Mouse (Mus musculus) stomach, postnatal 0 days (tissue): Measurements from ENCODE around the gene Wdr82. TPM values are rescaled to one million over a fixed set of nuclear protein-coding genes. Genes with fewer than 3 reads are reported as not detected.

Experiments used
- ATAC-seq: fragments of 200-750 bp; cut with Nextera tagmentation; 2 replicates; pipeline ENCODE4 v1.8.0; 2017; ENCODE audit not compliant: low FRiP score, low TSS enrichment
- DNase-seq: peaks from one replicate; pipeline ENCODE4 v3.0.0-alpha.2; 2016; ENCODE audit warnings: low spot score
- H3K27ac ChIP-seq: fragments of 300-500 bp; sonication (generic); replicated peaks from 2 replicates; pipeline ENCODE4 v1.5.1; 2014; ENCODE audit warnings: mild to moderate bottlenecking, control low read depth
- H3K27me3 ChIP-seq: fragments of 300-500 bp; sonication (generic); 2 replicates; pipeline ENCODE4 v1.6.1; 2014; ENCODE audit warnings: low read length; ENCODE audit not compliant: control insufficient read depth, insufficient read depth
- H3K36me3 ChIP-seq: fragments of 300-500 bp; sonication (generic); 2 replicates; pipeline ENCODE4 v1.6.1; 2014; ENCODE audit warnings: low read length, mixed read lengths; ENCODE audit not compliant: control insufficient read depth, insufficient read depth
- H3K4me1 ChIP-seq: fragments of 300-500 bp; sonication (generic); replicated peaks from 2 replicates; pipeline ENCODE4 v1.6.1; 2014; ENCODE audit warnings: antibody characterized with exemption; ENCODE audit not compliant: control insufficient read depth, insufficient read depth
- H3K4me2 ChIP-seq: fragments of 300-500 bp; sonication (generic); replicated peaks from 2 replicates; pipeline ENCODE4 v1.6.1; 2014; ENCODE audit warnings: low read depth, mild to moderate bottlenecking, control low read depth, moderate library complexity
- H3K4me3 ChIP-seq: fragments of 300-500 bp; sonication (generic); 2 replicates; pipeline ENCODE4 v1.5.1; 2014; ENCODE audit warnings: low read depth, low read length, control low read depth
- H3K9ac ChIP-seq: fragments of 300-500 bp; sonication (generic); 2 replicates; pipeline ENCODE4 v1.6.1; 2014; ENCODE audit warnings: mild to moderate bottlenecking, low read length, control low read depth, mixed read lengths
- H3K9me3 ChIP-seq: fragments of 300-500 bp; sonication (generic); 2 replicates; pipeline ENCODE4 v1.6.1; 2016; ENCODE audit warnings: low read length; ENCODE audit not compliant: control insufficient read depth
- CTCF ChIP-seq: IDR thresholded peaks from 2 replicates; pipeline ENCODE4 v1.5.1; 2016; ENCODE audit warnings: antibody characterized with exemption, low read depth, mild to moderate bottlenecking, moderate library complexity
- EP300 ChIP-seq: optimal IDR thresholded peaks from 2 replicates; pipeline ENCODE3; 2016; ENCODE audit warnings: antibody characterized with exemption
- WGBS: fragments of 180-500 bp; shearing (Covaris S2); extraction: QIAGEN DNeasy Blood & Tissue Kit; methylation state at CpG from one replicate; pipeline ENCODE4 v1.1.7; 2014; 5-methylcytosine and 5-hydroxymethylcytosine counted together
- polyA plus RNA-seq: library from polyadenylated mRNA; unstranded; fragments of >200 nt; fragmentation: Nextera tagmentation; extraction: Ambion mirVana; gene quantifications from 2 replicates; pipeline ENCODE4 v1.2.1, GENCODE M21; 2015

The Wdr82 gene
- polyA plus RNA-seq, 1 experiment from 2014 or later: 10.3 TPM

DNA sequence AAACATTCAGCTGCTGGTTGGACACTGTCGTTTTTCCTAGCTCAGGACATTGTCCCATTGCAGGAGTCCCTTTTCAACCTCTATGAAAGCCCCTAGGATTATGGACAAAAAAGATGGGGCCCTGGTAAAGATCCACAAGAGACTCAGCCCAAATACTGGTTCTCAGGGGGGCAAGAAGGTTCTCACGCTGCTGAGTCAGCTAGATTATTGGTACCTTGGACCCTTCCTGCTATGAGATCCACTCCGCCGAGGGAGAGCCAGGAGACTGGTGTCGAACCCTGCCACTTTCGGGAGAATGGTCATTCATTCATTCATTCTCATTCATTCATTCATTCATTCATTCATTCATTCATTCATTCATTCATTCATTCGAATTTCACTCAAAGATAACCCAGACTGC, 46.2 kb downstream of the Wdr82 start:
- Histone ChIP-seq H3K9me3 (no peaks in the 10 kb centered on the region), H3K27ac (no peak overlapping the region), H3K4me3 (no peak overlapping the region), H3K36me3 (peaks cover 16% of the 10 kb centered on the region), H3K4me1 (no peaks in the 10 kb centered on the region), H3K4me2 (no peak overlapping the region), H3K27me3 (no peaks in the 10 kb centered on the region), H3K9ac (no peak overlapping the region)
- TF ChIP-seq EP300 (no peak), CTCF (no peak)
- ATAC-seq (no peak), DNase-seq (no peak)
- WGBS: 86% methylated on average over 7 of the region's 7 CpGs

DNA sequence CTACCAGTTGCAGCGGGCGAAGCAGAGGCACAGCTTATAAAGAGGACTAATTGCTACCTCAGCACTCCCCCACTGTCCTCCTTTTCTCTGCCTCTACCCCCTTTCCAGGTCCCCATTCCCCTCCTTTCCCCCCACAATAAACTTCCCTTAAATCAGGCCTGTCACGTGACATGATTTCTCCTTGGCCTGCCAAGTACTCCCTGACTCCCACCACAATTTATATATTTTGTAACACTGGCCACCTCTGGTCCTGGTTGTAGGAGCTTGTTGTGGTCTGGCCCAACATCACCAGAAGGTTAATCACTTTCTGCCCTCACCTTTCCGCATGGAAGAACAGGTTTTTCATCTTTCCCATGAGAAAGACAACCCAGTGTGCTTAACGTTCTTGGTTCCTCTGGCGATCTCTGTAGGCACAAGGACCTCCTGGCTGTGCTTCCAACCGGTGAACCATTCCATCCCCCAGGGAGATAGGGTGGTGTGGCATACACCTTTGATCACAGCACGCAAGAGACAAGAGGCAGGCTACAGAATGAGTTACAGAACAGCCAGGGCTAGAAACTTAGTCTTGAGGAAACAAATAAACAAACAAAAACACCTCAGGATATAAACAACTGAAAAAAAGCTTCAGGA, 50.3 kb downstream of the Wdr82 start:
- Histone ChIP-seq H3K4me3 (no peak overlapping the region), H3K4me2 (no peak overlapping the region), H3K4me1 (0 out of 2 replicates have a peak, but pooled peaks cover 2% of the 10 kb centered on the region), H3K27me3 (no peaks in the 10 kb centered on the region), H3K27ac (no peak overlapping the region), H3K36me3 (no peaks in the 10 kb centered on the region), H3K9me3 (no peaks in the 10 kb centered on the region), H3K9ac (no peak overlapping the region)
- no peak for ATAC-seq
- WGBS: 61% methylated on average over 8 of the region's 8 CpGs
- DNase-seq: no peak
- TF ChIP-seq EP300 (no peak), CTCF (no peak)

DNA sequence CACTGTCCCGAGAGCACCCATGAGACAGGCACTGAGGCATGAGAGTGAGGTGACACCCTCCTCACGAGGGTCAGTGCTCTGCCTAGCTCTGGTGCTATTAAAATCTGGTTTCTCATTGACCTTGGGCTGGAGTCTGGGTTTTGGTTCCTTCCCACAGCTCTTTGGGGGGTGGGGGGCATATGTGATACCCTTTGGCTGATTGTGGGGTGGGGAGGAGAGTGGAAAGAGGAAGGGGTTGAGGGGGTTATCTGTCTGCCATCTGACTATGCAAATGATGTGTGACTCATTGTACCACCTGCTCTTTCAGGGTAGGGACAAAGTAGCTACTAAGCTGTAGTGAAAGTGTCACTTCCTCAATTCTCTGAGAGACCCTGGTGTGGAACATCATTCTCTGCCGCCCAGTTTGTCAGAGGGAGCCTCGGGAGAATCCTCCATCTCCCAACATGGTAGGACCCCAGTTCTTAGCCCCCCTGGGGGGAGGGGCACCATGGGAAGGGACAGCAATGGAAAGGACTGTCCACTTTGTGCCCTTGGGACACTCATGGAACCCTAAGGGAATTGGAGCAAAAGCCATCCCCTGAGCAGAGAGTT, 51.6 kb downstream of the Wdr82 start, which contains the start of gene Tlr9:
Tlr9 (plus strand) TSS at position 338 of the 591 bp plus-strand sequence.
- Histone ChIP-seq H3K4me1 (0 out of 2 replicates have a peak, but pooled peaks cover 4% of the 10 kb centered on the region), H3K9me3 (no peaks in the 10 kb centered on the region), H3K4me3 (no peak within 1 kb of the TSS), H3K27me3 (no peaks in the 10 kb centered on the region), H3K4me2 (no peak within 1 kb of the TSS), H3K9ac (no peak within 1 kb of the TSS), H3K36me3 (no peaks in the 10 kb centered on the region), H3K27ac (no peak within 1 kb of the TSS)
- TF ChIP-seq EP300 (no peak), CTCF (no peak)
- DNase-seq (no peak), ATAC-seq (no peak)
- 63% methylated on average over 4 of the region's 4 CpGs for WGBS

- no peaks in the 10 kb centered on the region for H3K36me3 ChIP-seq
- no peak overlapping the region for H3K27ac ChIP-seq
- no peak overlapping the region for H3K9ac ChIP-seq
- no peak overlapping the region for H3K4me2 ChIP-seq
- ATAC-seq (no peak), DNase-seq (no peak)
- H3K27me3 ChIP-seq: no peaks in the 10 kb centered on the region
- H3K4me1 ChIP-seq: 0 out of 2 replicates have a peak, but pooled peaks cover 4% of the 10 kb centered on the region
- no peak overlapping the region for H3K4me3 ChIP-seq
- 87% methylated on average over 4 of the region's 4 CpGs for WGBS
- no peaks in the 10 kb centered on the region for H3K9me3 ChIP-seq
- TF ChIP-seq CTCF (no peak), EP300 (no peak)
Observed at GRCm38 (mm10) chr9:106222994-106223393, 52.3 kb downstream of the Wdr82 start.

- TF ChIP-seq EP300 (no peak), CTCF (no peak)
- no peaks in the 10 kb centered on the region for H3K36me3 ChIP-seq
- peak overlapping the region; percentile 29 for H3K4me3 ChIP-seq
- no peaks in the 10 kb centered on the region for H3K9me3 ChIP-seq
- peak overlapping the region; percentile 59 for H3K4me2 ChIP-seq
- peak overlapping the region; percentile 52 for H3K9ac ChIP-seq
- peak overlapping the region; percentile 70; the same call in 1 of the 2 replicates for H3K27ac ChIP-seq
- no peak for ATAC-seq
- H3K27me3 ChIP-seq: no peaks in the 10 kb centered on the region
- 0 out of 2 replicates have a peak, but pooled peaks cover 4% of the 10 kb centered on the region for H3K4me1 ChIP-seq
- DNase-seq: no peak
- WGBS: 63% methylated on average over 24 of the region's 24 CpGs
Observed at GRCm38 (mm10) chr9:106225469-106226150, 54.9 kb downstream of the Wdr82 start.
